Comparison of ENCODE assay signal across 8 mouse cellular contexts in the genomic region with DNA sequence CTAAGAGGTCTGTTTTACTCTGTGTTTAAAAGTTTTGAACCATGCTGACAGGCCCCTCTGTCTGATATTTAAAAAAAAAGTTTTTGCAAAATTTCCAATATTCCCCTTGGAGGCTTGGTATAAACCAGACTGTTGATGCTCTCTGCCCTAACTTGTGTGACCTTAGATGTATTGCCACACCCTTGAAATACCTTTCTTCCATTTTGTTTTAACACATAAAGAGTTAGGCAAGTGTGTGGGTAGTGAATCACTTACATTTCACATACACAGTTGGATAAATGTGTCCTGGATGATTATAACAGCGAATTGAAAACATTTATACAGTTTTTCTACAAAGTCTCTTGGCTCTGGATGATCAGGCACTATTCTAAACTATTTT. TPM values are rescaled to one million over a fixed set of nuclear protein-coding genes. Genes with fewer than 3 reads are reported as not detected.
DNase-seq lines count a peak whose midpoint lies in the region; ATAC-seq and TF ChIP-seq lines count a peak whose summit lies in the region.

No protein-coding gene starts in this region.

- no peak for DNase-seq in heart, embryonic 10.5 days (ENCODE audit: low spot score)
- no peak for DNase-seq in heart, adult 9 months (ENCODE audit: low spot score in 2 of 2)
- DNase-seq in CH12.LX (ENCODE audit: extremely low read depth), result no peak
- no peak for DNase-seq in forebrain, postnatal 0 days
- no peak for DNase-seq in liver, postnatal 0 days
- DNase-seq in c-Kit-positive CD71-positive TER-119-positive erythroid progenitor cells, embryonic 14.5 days (ENCODE audit: low spot score), result no peak
- DNase-seq in left cerebral cortex, adult 11 months (ENCODE audit: low spot score), result no peak
- no peak for DNase-seq in retina, embryonic 14.5 days (ENCODE audit: low spot score)

- in situ Hi-C loops in CH12.LX (cut with MboI; ENCODE audit: low pct_ligation_motif_present, low pct_unique_long_range_greater_than_20kb, low sequenced_read_pairs), result no loop called here

- no peaks in the 10 kb centered on the region for H3K27me3 ChIP-seq in heart, embryonic 10.5 days (ENCODE audit: insufficient read depth, poor library complexity, severe bottlenecking)
- no peaks in the 10 kb centered on the region for H3K27me3 ChIP-seq in CH12.LX (replicated peaks)
- H3K27me3 ChIP-seq in forebrain, postnatal 0 days (ENCODE audit: insufficient read depth, low read length), result no peaks in the 10 kb centered on the region
- no peaks in the 10 kb centered on the region for H3K27me3 ChIP-seq in liver, postnatal 0 days (ENCODE audit: insufficient read depth, low read length)

- no peak for TF ChIP-seq EP300 in CH12.LX (IDR thresholded peaks at IDR 0.05; ENCODE audit: low read length)
- TF ChIP-seq EP300 in liver, postnatal 0 days (IDR thresholded peaks at IDR 0.05; ENCODE audit: low read depth), result no peak

- WGBS in heart, embryonic 10.5 days, result 69% methylated on average over 1 of the region's 1 CpGs
- WGBS in forebrain, postnatal 0 days, result 80% methylated on average over 1 of the region's 1 CpGs
- 64% methylated on average over 1 of the region's 1 CpGs for WGBS in liver, postnatal 0 days (ENCODE audit: insufficient replicate concordance)

- no peak for TF ChIP-seq CTCF in CH12.LX (conservative IDR thresholded peaks at IDR 0.05 in 1 of 2, IDR thresholded peaks at IDR 0.05 in 1 of 2; ENCODE audit: low read depth in 2 of 2, low read length in 2 of 2)
- TF ChIP-seq CTCF in forebrain, postnatal 0 days (IDR thresholded peaks at IDR 0.05; ENCODE audit: low read depth), result no peak
- TF ChIP-seq CTCF in liver, postnatal 0 days (IDR thresholded peaks at IDR 0.05; ENCODE audit: low read depth), result no peak

- peaks cover 9% of the 10 kb centered on the region; the same call in 1 of the 2 replicates for H3K4me1 ChIP-seq in heart, embryonic 10.5 days
- H3K4me1 ChIP-seq in CH12.LX (ENCODE audit: control insufficient read depth in 1 of 2, insufficient read depth in 2 of 2), result peaks cover 4 to 18% of the 10 kb centered on the region in 2 experiments
- 0 out of 2 replicates have a peak, but pooled peaks cover 5% of the 10 kb centered on the region for H3K4me1 ChIP-seq in forebrain, postnatal 0 days (ENCODE audit: insufficient read depth)
- H3K4me1 ChIP-seq in liver, postnatal 0 days (ENCODE audit: insufficient read depth), result peaks cover 37% of the 10 kb centered on the region

- no peak for ATAC-seq in forebrain, postnatal 0 days
- ATAC-seq in liver, postnatal 0 days, result no peak

- peak overlapping the region; percentile 76 for H3K4me2 ChIP-seq in CH12.LX (ENCODE audit: insufficient read depth, low read depth, poor library complexity, severe bottlenecking)
- H3K4me2 ChIP-seq in forebrain, postnatal 0 days (ENCODE audit: low read depth), result peak overlapping the region; percentile 71
- peak overlapping the region; percentile 82 for H3K4me2 ChIP-seq in liver, postnatal 0 days (ENCODE audit: low read depth, low read length)

- H3K9me3 ChIP-seq in heart, embryonic 10.5 days, result no peaks in the 10 kb centered on the region
- H3K9me3 ChIP-seq in CH12.LX (replicated peaks; ENCODE audit: low read length), result peaks cover 3% of the 10 kb centered on the region
- no peaks in the 10 kb centered on the region for H3K9me3 ChIP-seq in forebrain, postnatal 0 days (ENCODE audit: low read length)
- H3K9me3 ChIP-seq in liver, postnatal 0 days (ENCODE audit: low read length), result no peaks in the 10 kb centered on the region

- dilution Hi-C loops in CH12.LX (cut with MboI; ENCODE audit: extremely low pct_ligation_motif_present, extremely low pct_unique_long_range_greater_than_20kb, low sequenced_read_pairs), result no loop called here

- no peak for TF ChIP-seq POLR2A in CH12.LX (IDR thresholded peaks at IDR 0.05; ENCODE audit: low read depth, low read length)

- H3K36me3 ChIP-seq in heart, embryonic 10.5 days, result peaks cover 21% of the 10 kb centered on the region
- H3K36me3 ChIP-seq in CH12.LX (replicated peaks in 1 of 2; ENCODE audit: control insufficient read depth in 1 of 2, insufficient read depth in 1 of 2, low read length in 1 of 2), result peaks cover 0 to 13% of the 10 kb centered on the region in 2 experiments
- H3K36me3 ChIP-seq in forebrain, postnatal 0 days (ENCODE audit: insufficient read depth), result no peaks in the 10 kb centered on the region
- H3K36me3 ChIP-seq in liver, postnatal 0 days (replicated peaks; ENCODE audit: insufficient read depth, low read length), result peaks cover 8% of the 10 kb centered on the region; the same call in 1 of the 2 replicates

- TF ChIP-seq RAD21 in CH12.LX (IDR thresholded peaks at IDR 0.05; ENCODE audit: low read depth, low read length), result no peak

- H3K9ac ChIP-seq in CH12.LX (ENCODE audit: insufficient read depth, low read depth), result peak overlapping the region; percentile 98
- peak overlapping the region; percentile 96; the same call in 1 of the 2 replicates for H3K9ac ChIP-seq in forebrain, postnatal 0 days
- H3K9ac ChIP-seq in liver, postnatal 0 days (replicated peaks), result peak overlapping the region; percentile 100

- H3K4me3 ChIP-seq in heart, embryonic 10.5 days, result peak overlapping the region; percentile 95
- H3K4me3 ChIP-seq in CH12.LX (replicated peaks in 1 of 3; ENCODE audit: low read depth in 2 of 3, low read length in 2 of 3, poor library complexity in 1 of 3), result peak overlapping the region; percentile 84 to 98 (median 97)
- peak overlapping the region; percentile 97 for H3K4me3 ChIP-seq in forebrain, postnatal 0 days (ENCODE audit: low read depth, low read length)
- H3K4me3 ChIP-seq in liver, postnatal 0 days (ENCODE audit: low read depth, low read length), result peak overlapping the region; percentile 99

- H3K27ac ChIP-seq in heart, embryonic 10.5 days, result peak overlapping the region; percentile 100; the same call in 1 of the 2 replicates
- H3K27ac ChIP-seq in CH12.LX (ENCODE audit: insufficient read depth, low read depth), result no peak overlapping the region
- H3K27ac ChIP-seq in forebrain, postnatal 0 days (ENCODE audit: low read depth, low read length), result no peak overlapping the region
- H3K27ac ChIP-seq in liver, postnatal 0 days (ENCODE audit: low read depth), result peak overlapping the region; percentile 99

- peaks cover 21% of the 10 kb centered on the region for H3K79me2 ChIP-seq in CH12.LX (replicated peaks; ENCODE audit: control insufficient read depth, extremely low read depth, insufficient read depth, poor library complexity, severe bottlenecking)

TF ChIP-seq in CH12.LX, 34 proteins besides CTCF, POLR2A, EP300 and RAD21:
- TF ChIP-seq POLR2AphosphoS2 (IDR thresholded peaks at IDR 0.05; ENCODE audit: low read depth, low read length) (no peak), BHLHE40 (IDR thresholded peaks at IDR 0.05; ENCODE audit: low read depth, low read length) (no peak), USF2 (conservative IDR thresholded peaks at IDR 0.05; ENCODE audit: low read depth, low read length) (no peak), MXI1 (IDR thresholded peaks at IDR 0.05; ENCODE audit: low read depth, low read length) (no peak), TCF12 (IDR thresholded peaks at IDR 0.05; ENCODE audit: low read depth, low read length) (no peak), E2F4 (IDR thresholded peaks at IDR 0.05; ENCODE audit: insufficient replicate concordance, low read depth, low read length) (no peak), ZMIZ1 (IDR thresholded peaks at IDR 0.05; ENCODE audit: low read depth, low read length) (no peak), SIN3A (IDR thresholded peaks at IDR 0.05; ENCODE audit: low read length) (no peak), NELFE (IDR thresholded peaks at IDR 0.05; ENCODE audit: low read depth, low read length) (no peak), JUND (conservative IDR thresholded peaks at IDR 0.05; ENCODE audit: low read depth, low read length) (no peak), ELF1 (IDR thresholded peaks at IDR 0.05; ENCODE audit: low read depth, low read length) (no peak), NRF1 (IDR thresholded peaks at IDR 0.05; ENCODE audit: low read depth, low read length) (no peak), ZC3H11A (IDR thresholded peaks at IDR 0.05; ENCODE audit: low read depth, low read length) (no peak), CHD1 (IDR thresholded peaks at IDR 0.05; ENCODE audit: low read depth, low read length) (no peak), TBP (conservative IDR thresholded peaks at IDR 0.05; ENCODE audit: low read depth, low read length) (no peak), RCOR1 (conservative IDR thresholded peaks at IDR 0.05; ENCODE audit: low read depth, low read length) (no peak), MAZ (IDR thresholded peaks at IDR 0.05; ENCODE audit: low read depth, low read length) (no peak), KAT2A (IDR thresholded peaks at IDR 0.05; ENCODE audit: insufficient replicate concordance, low read length) (no peak)

RNA-seq across cellular contexts. Expression of a gene that starts 1.1 kb away (rescaled TPM):
- polyA plus RNA-seq in heart, embryonic 10.5 days (2016; fragmentation: Nextera tagmentation; extraction: Ambion mirVana), result 30.9 and 36.8 TPM in 2 replicates
- total RNA-seq in CH12.LX (2012; rRNA removed), result 25.5 and 25.7 TPM in 2 replicates
- total RNA-seq in CH12.LX (2014; rRNA removed), result 35.9 and 46.6 TPM in 2 replicates
- polyA plus RNA-seq in CH12.LX (2012; ENCODE audit: insufficient read length, low read depth), result 24.6 and 29.5 TPM in 2 replicates
- 59.1 and 77.5 TPM in 2 replicates for total RNA-seq in forebrain, postnatal 0 days (2014; rRNA removed)
- polyA plus RNA-seq in forebrain, postnatal 0 days (2015; fragmentation: Nextera tagmentation; extraction: Ambion mirVana), result 20.6 and 21.4 TPM in 2 replicates
- polyA plus RNA-seq in liver, postnatal 0 days (2015; fragmentation: Nextera tagmentation; extraction: Ambion mirVana), result 18.4 and 20.4 TPM in 2 replicates

RNA-seq across cellular contexts. Expression of a gene that starts 14.5 kb away (rescaled TPM):
- 135 and 144 TPM in 2 replicates for polyA plus RNA-seq in heart, embryonic 10.5 days (2016; fragmentation: Nextera tagmentation; extraction: Ambion mirVana)
- total RNA-seq in CH12.LX (2012; rRNA removed) (76.9 and 83.1 TPM in 2 replicates), CH12.LX (2014; rRNA removed) (95.2 and 116 TPM in 2 replicates)
- 82.2 and 91.6 TPM in 2 replicates for polyA plus RNA-seq in CH12.LX (2012; ENCODE audit: insufficient read length, low read depth)
- 292 and 341 TPM in 2 replicates for total RNA-seq in forebrain, postnatal 0 days (2014; rRNA removed)
- polyA plus RNA-seq in forebrain, postnatal 0 days (2015; fragmentation: Nextera tagmentation; extraction: Ambion mirVana), result 312 and 333 TPM in 2 replicates
- 193 and 199 TPM in 2 replicates for polyA plus RNA-seq in liver, postnatal 0 days (2015; fragmentation: Nextera tagmentation; extraction: Ambion mirVana)

Comparison
In these comparisons a context has a peak if more than half of its experiments do, and no peak if none do; other contexts are left out.
1. H3K27ac ChIP-seq: peak in heart, embryonic 10.5 days (single experiment) and liver, postnatal 0 days (single experiment); none in CH12.LX (single experiment) and forebrain, postnatal 0 days (single experiment).
2. Peak in every context shown above with its lines, with median percentiles within 50 percentile points of each other: H3K4me3 ChIP-seq, H3K4me2 ChIP-seq and H3K9ac ChIP-seq.